Mouse (Mus musculus): ENCODE data around the gene Pip4k2a. TPM values are rescaled to one million over a fixed set of nuclear protein-coding genes. Genes with fewer than 3 reads are reported as not detected.

Pip4k2a gene
- total RNA-seq, 2 experiments from 2014 or later, result 63.0 to 81.5 TPM

GRCm38 (mm10) chr2:18861607-18862158, 136.2 kb downstream of the Pip4k2a start:
- ATAC-seq (replicated peaks; ENCODE audit: low FRiP score, poor library complexity, severe bottlenecking), result peak; percentile 89

GRCm38 (mm10) chr2:18860686-18861085, 137.2 kb downstream of the Pip4k2a start:
- no peak for ATAC-seq (replicated peaks; ENCODE audit: low FRiP score, poor library complexity, severe bottlenecking)

GRCm38 (mm10) chr2:18857952-18858351, 140.0 kb downstream of the Pip4k2a start:
- no peak for ATAC-seq (replicated peaks; ENCODE audit: low FRiP score, poor library complexity, severe bottlenecking)

GRCm38 (mm10) chr2:18856461-18856860, 141.5 kb downstream of the Pip4k2a start:
- ATAC-seq (replicated peaks; ENCODE audit: low FRiP score, poor library complexity, severe bottlenecking), result no peak

- no peak for ATAC-seq (replicated peaks; ENCODE audit: low FRiP score, poor library complexity, severe bottlenecking)
Measured at GRCm38 (mm10) chr2:18855246-18855645, 142.7 kb downstream of the Pip4k2a start.

- ATAC-seq (replicated peaks; ENCODE audit: low FRiP score, poor library complexity, severe bottlenecking), result no peak
Measured at GRCm38 (mm10) chr2:18853345-18853744, 144.6 kb downstream of the Pip4k2a start.

GRCm38 (mm10) chr2:18850657-18851056, 147.3 kb downstream of the Pip4k2a start:
- ATAC-seq (replicated peaks; ENCODE audit: low FRiP score, poor library complexity, severe bottlenecking), result no peak

- no peak for ATAC-seq (replicated peaks; ENCODE audit: low FRiP score, poor library complexity, severe bottlenecking)
Measured at GRCm38 (mm10) chr2:18848074-18848629, 149.8 kb downstream of the Pip4k2a start.

- no peak for ATAC-seq (replicated peaks; ENCODE audit: low FRiP score, poor library complexity, severe bottlenecking)
Measured at GRCm38 (mm10) chr2:18842527-18842926, 155.4 kb downstream of the Pip4k2a start.

- no peak for ATAC-seq (replicated peaks; ENCODE audit: low FRiP score, poor library complexity, severe bottlenecking)
Measured at GRCm38 (mm10) chr2:18841051-18841450, 156.9 kb downstream of the Pip4k2a start.

GRCm38 (mm10) chr2:18839532-18839931, 158.4 kb downstream of the Pip4k2a start:
- ATAC-seq (replicated peaks; ENCODE audit: low FRiP score, poor library complexity, severe bottlenecking), result no peak

- no peak for ATAC-seq (replicated peaks; ENCODE audit: low FRiP score, poor library complexity, severe bottlenecking)
Measured at GRCm38 (mm10) chr2:18835266-18835908, 162.5 kb downstream of the Pip4k2a start.

GRCm38 (mm10) chr2:18833024-18833590, 164.8 kb downstream of the Pip4k2a start:
- no peak for ATAC-seq (replicated peaks; ENCODE audit: low FRiP score, poor library complexity, severe bottlenecking)

GRCm38 (mm10) chr2:18831031-18831774, 166.7 kb downstream of the Pip4k2a start:
- no peak for ATAC-seq (replicated peaks; ENCODE audit: low FRiP score, poor library complexity, severe bottlenecking)

GRCm38 (mm10) chr2:18822711-18823110, 175.2 kb downstream of the Pip4k2a start:
- no peak for ATAC-seq (replicated peaks; ENCODE audit: low FRiP score, poor library complexity, severe bottlenecking)

- ATAC-seq (replicated peaks; ENCODE audit: low FRiP score, poor library complexity, severe bottlenecking), result peak; percentile 71
Measured at GRCm38 (mm10) chr2:18821451-18822379, 176.2 kb downstream of the Pip4k2a start.

- ATAC-seq (replicated peaks; ENCODE audit: low FRiP score, poor library complexity, severe bottlenecking), result no peak
Measured at GRCm38 (mm10) chr2:18819520-18819919, 178.4 kb downstream of the Pip4k2a start.

GRCm38 (mm10) chr2:18816036-18816435, 181.9 kb downstream of the Pip4k2a start:
- ATAC-seq (replicated peaks; ENCODE audit: low FRiP score, poor library complexity, severe bottlenecking), result no peak

GRCm38 (mm10) chr2:18815336-18815965, 182.5 kb downstream of the Pip4k2a start:
- no peak for ATAC-seq (replicated peaks; ENCODE audit: low FRiP score, poor library complexity, severe bottlenecking)

All from erythroblast, adult 5-6 weeks (primary cell).